Mouse (Mus musculus): ENCODE results near the gene Gtsf1l. TPM values are rescaled to one million over a fixed set of nuclear protein-coding genes. Genes with fewer than 3 reads are reported as not detected.

Gene Gtsf1l
- polyA plus RNA-seq, 1 experiment from 2014 or later, result not detected

DNA sequence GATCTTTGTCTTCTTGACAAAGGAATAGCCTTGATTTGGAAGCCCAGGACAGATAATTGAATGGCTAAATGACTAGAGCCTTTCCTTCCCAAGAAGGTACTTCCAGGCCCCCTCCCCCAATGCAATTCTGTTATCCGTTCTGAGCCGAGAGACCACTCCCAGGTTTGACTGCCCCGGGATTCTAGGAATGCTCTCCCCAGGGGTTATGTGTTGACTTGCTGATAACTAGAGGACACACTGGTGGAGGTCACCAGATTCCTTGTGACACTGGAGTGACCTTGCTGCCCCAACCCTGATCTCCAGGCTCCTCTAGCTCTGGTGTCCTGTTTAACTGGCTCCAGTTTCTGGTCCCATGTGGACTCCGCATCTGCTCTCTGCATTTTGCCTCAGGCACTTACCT lies 35.6 kb downstream of the Gtsf1l start:
- peaks cover 23% of the 10 kb centered on the region for H3K4me1 ChIP-seq (replicated peaks; ENCODE audit: control insufficient read depth, insufficient read depth, low read length)
- H3K27ac ChIP-seq (ENCODE audit: low read depth, low read length), result no peak overlapping the region
- DNase-seq (ENCODE audit: low spot score), result no peak
- no peak overlapping the region for H3K4me2 ChIP-seq
- WGBS, result 59% methylated on average over 4 of the region's 4 CpGs
- no peak for ATAC-seq (replicated peaks; ENCODE audit: low FRiP score)
- H3K9ac ChIP-seq (ENCODE audit: low read depth, low read length), result no peak overlapping the region
- H3K36me3 ChIP-seq (ENCODE audit: control insufficient read depth, insufficient read depth, low read length), result no peaks in the 10 kb centered on the region
- H3K9me3 ChIP-seq (ENCODE audit: control insufficient read depth, low read length), result no peaks in the 10 kb centered on the region
- H3K4me3 ChIP-seq (ENCODE audit: low read depth, low read length), result no peak overlapping the region
- no peaks in the 10 kb centered on the region for H3K27me3 ChIP-seq (replicated peaks; ENCODE audit: control insufficient read depth, insufficient read depth, low read length)

DNA sequence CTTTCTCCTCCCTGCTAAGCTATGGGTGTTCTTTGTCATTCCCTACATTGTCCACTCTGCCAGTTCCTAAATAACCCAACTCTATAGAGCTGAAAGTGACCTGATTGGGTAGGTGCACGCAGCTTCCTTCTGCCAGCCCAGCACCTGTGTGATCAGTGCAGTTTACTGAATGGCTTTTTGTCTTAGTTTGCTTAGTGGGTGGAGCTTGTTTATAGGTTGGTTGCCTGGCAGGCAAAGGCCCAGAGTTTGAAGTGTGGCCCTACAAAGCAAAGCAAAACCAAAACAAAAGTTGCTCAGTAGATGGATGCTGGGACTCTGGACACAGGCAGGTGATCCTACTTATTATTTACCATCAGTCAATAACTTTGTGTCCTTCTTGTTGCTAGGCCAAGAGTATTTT lies 36.0 kb downstream of the Gtsf1l start:
- H3K4me3 ChIP-seq (ENCODE audit: low read depth, low read length), result no peak overlapping the region
- H3K4me1 ChIP-seq (replicated peaks; ENCODE audit: control insufficient read depth, insufficient read depth, low read length), result peaks cover 20% of the 10 kb centered on the region
- no peak overlapping the region for H3K9ac ChIP-seq (ENCODE audit: low read depth, low read length)
- no peaks in the 10 kb centered on the region for H3K36me3 ChIP-seq (ENCODE audit: control insufficient read depth, insufficient read depth, low read length)
- no peak overlapping the region for H3K27ac ChIP-seq (ENCODE audit: low read depth, low read length)
- DNase-seq (ENCODE audit: low spot score) (no peak), ATAC-seq (replicated peaks; ENCODE audit: low FRiP score) (no peak)
- WGBS, result 74% methylated on average over 1 of the region's 1 CpGs
- H3K27me3 ChIP-seq (replicated peaks; ENCODE audit: control insufficient read depth, insufficient read depth, low read length), result no peaks in the 10 kb centered on the region
- no peaks in the 10 kb centered on the region for H3K9me3 ChIP-seq (ENCODE audit: control insufficient read depth, low read length)
- no peak overlapping the region for H3K4me2 ChIP-seq

DNA sequence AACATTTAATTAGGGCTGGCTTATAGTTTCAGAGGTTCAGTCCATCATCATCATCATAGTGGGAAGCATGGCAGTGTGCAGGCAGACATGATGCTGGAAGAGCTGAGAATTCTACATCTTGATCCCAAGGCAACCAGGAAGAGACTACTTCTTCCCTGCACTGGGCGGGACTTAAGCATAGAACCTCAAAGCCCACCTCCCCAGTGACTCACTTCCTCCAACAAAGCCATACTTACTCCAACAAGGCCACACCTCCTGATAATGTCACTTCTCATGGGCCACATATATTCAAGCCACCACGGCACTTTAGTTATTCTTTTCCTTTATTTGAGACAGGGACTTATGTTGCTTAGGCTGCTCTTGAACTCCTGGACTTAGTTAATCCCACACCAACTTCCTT lies 38.5 kb downstream of the Gtsf1l start:
- Histone ChIP-seq H3K27me3 (replicated peaks; ENCODE audit: control insufficient read depth, insufficient read depth, low read length) (no peaks in the 10 kb centered on the region), H3K9me3 (ENCODE audit: control insufficient read depth, low read length) (no peaks in the 10 kb centered on the region), H3K36me3 (ENCODE audit: control insufficient read depth, insufficient read depth, low read length) (peaks cover 6% of the 10 kb centered on the region), H3K27ac (ENCODE audit: low read depth, low read length) (no peak overlapping the region), H3K4me3 (ENCODE audit: low read depth, low read length) (no peak overlapping the region), H3K4me2 (no peak overlapping the region), H3K9ac (ENCODE audit: low read depth, low read length) (no peak overlapping the region), H3K4me1 (replicated peaks; ENCODE audit: control insufficient read depth, insufficient read depth, low read length) (peaks cover 6% of the 10 kb centered on the region)
- WGBS, result 81% methylated on average over 2 of the region's 2 CpGs
- no peak for ATAC-seq (replicated peaks; ENCODE audit: low FRiP score)
- DNase-seq (ENCODE audit: low spot score), result no peak

DNA sequence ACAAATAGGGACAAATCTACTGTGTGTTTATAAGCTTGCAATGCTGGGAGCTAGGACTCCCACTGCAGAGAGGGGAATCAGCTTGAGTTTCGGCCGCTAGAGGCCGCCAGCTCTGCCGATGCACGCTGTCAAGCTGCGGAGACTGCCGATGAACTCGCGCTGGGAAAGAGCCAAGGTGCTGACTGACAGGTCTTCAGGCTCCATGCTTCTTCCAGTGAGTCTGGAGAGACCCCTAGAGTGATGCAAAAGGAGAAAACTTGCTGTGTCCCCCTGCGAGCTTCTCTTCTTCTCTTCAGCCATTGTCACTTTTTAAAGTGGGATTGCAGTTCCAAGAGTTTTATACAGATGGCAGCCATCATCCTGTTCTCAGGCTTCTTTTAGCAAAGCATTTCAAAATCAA lies 39.5 kb downstream of the Gtsf1l start:
- ATAC-seq (replicated peaks; ENCODE audit: low FRiP score) (peak; percentile 67), DNase-seq (ENCODE audit: low spot score) (peak; percentile 64)
- H3K9me3 ChIP-seq (ENCODE audit: control insufficient read depth, low read length), result no peaks in the 10 kb centered on the region
- 3% methylated on average over 10 of the region's 10 CpGs for WGBS
- H3K27me3 ChIP-seq (replicated peaks; ENCODE audit: control insufficient read depth, insufficient read depth, low read length), result no peaks in the 10 kb centered on the region
- no peak overlapping the region for H3K9ac ChIP-seq (ENCODE audit: low read depth, low read length)
- no peak overlapping the region for H3K4me3 ChIP-seq (ENCODE audit: low read depth, low read length)
- H3K36me3 ChIP-seq (ENCODE audit: control insufficient read depth, insufficient read depth, low read length), result peaks cover 9% of the 10 kb centered on the region
- H3K4me2 ChIP-seq, result peak overlapping the region; percentile 43
- no peak overlapping the region for H3K27ac ChIP-seq (ENCODE audit: low read depth, low read length)
- no peaks in the 10 kb centered on the region for H3K4me1 ChIP-seq (replicated peaks; ENCODE audit: control insufficient read depth, insufficient read depth, low read length)

DNA sequence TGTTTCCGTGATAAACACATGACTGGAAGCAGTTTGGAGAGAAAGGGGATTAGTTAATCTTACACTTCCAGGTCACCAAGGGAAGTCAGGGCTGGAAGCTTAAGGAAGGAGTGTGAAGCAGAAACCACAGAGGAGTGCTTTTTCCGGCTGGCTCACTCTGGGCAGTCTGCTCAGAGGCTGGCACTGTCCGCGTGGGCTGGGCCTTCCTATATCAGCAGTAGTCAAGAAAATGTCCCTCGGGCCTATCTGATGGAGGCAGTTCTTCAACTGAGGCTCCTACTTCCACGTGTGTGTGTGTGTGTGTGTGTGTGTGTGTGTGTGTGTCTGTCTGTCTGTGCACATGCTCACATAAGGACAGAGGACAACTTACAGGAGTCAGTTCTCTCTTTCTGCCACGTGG lies 47.7 kb downstream of the Gtsf1l start:
- no peak overlapping the region for H3K27ac ChIP-seq (ENCODE audit: low read depth, low read length)
- H3K9ac ChIP-seq (ENCODE audit: low read depth, low read length), result no peak overlapping the region; the same call in 1 of the 2 replicates
- DNase-seq (ENCODE audit: low spot score), result no peak
- peaks cover 34% of the 10 kb centered on the region for H3K36me3 ChIP-seq (ENCODE audit: control insufficient read depth, insufficient read depth, low read length)
- 0 out of 2 replicates have a peak, but pooled peaks have one; percentile 34 for ATAC-seq (replicated peaks; ENCODE audit: low FRiP score)
- no peaks in the 10 kb centered on the region for H3K4me1 ChIP-seq (replicated peaks; ENCODE audit: control insufficient read depth, insufficient read depth, low read length)
- H3K4me2 ChIP-seq, result no peak overlapping the region
- no peaks in the 10 kb centered on the region for H3K27me3 ChIP-seq (replicated peaks; ENCODE audit: control insufficient read depth, insufficient read depth, low read length)
- no peak overlapping the region for H3K4me3 ChIP-seq (ENCODE audit: low read depth, low read length)
- whole genome bisulfite sequencing, result 73% methylated on average over 7 of the region's 7 CpGs
- no peaks in the 10 kb centered on the region for H3K9me3 ChIP-seq (ENCODE audit: control insufficient read depth, low read length)

Small RNA genes lying within 50 kb of the gene (microRNA-seq; reads per million reads assigned to microRNA genes)
- gene Gm22174 (ENCODE audit: borderline number of aligned reads) (not detected), gene Mir7003 (ENCODE audit: borderline number of aligned reads) (not detected)

Other genes starting within 250 kb of the Gtsf1l start
- gene Srsf6, start 156.3 kb downstream of the Gtsf1l start, polyA plus RNA-seq (2014; fragmentation: Nextera tagmentation; extraction: Ambion mirVana), result 240 and 261 TPM in 2 replicates
- 0.05 and 0.08 TPM in 2 replicates for gene L3mbtl1, start 144.4 kb downstream of the Gtsf1l start, polyA plus RNA-seq (2014; fragmentation: Nextera tagmentation; extraction: Ambion mirVana)
- gene Sgk2, start 100.5 kb downstream of the Gtsf1l start, polyA plus RNA-seq (2014; fragmentation: Nextera tagmentation; extraction: Ambion mirVana), result 2.8 and 3.3 TPM in 2 replicates
- gene Ift52, start 70.5 kb downstream of the Gtsf1l start, polyA plus RNA-seq (2014; fragmentation: Nextera tagmentation; extraction: Ambion mirVana), result 43.0 and 44.8 TPM in 2 replicates
- gene Mybl2, start 33.2 kb downstream of the Gtsf1l start, polyA plus RNA-seq (2014; fragmentation: Nextera tagmentation; extraction: Ambion mirVana), result 69.2 and 70.9 TPM in 2 replicates
- 2.0 and 3.3 TPM in 2 replicates for gene Tox2, start 115.3 kb upstream of the Gtsf1l start, polyA plus RNA-seq (2014; fragmentation: Nextera tagmentation; extraction: Ambion mirVana)

All from liver, embryonic 11.5 days (tissue).